ENCODE assay signal across 15 mouse cellular contexts in genomic region chr17:35788025-35788424, GRCm38 (mm10).
"Had no signal": no experiment of that assay in that cellular context is flagged by ENCODE, and none has a peak within 500 bp of the region (broad histone marks: within the 10 kb centered on the region; RNA-seq: fewer than 3 reads in every experiment).

No protein-coding gene starts in this region.

- DNase-seq: gastrocnemius, postnatal 14 days; gastrocnemius, postnatal 36 days; heart, adult 18-20 months; heart, postnatal 10 days; heart, postnatal 4 days; kidney, adult 18-20 months; kidney, adult 8-10 months; kidney, postnatal 10 days; kidney, postnatal 25 days; kidney, postnatal 4 days had no signal

- ATAC-seq: hindbrain, embryonic 16.5 days; inflammation-experienced regulatory T-cells, adult 6 months; intestine, embryonic 15.5 days; intestine, postnatal 0 days; liver, embryonic 12.5 days had no signal
